25 mouse cellular contexts compared by ENCODE assay signal in the genomic region with DNA sequence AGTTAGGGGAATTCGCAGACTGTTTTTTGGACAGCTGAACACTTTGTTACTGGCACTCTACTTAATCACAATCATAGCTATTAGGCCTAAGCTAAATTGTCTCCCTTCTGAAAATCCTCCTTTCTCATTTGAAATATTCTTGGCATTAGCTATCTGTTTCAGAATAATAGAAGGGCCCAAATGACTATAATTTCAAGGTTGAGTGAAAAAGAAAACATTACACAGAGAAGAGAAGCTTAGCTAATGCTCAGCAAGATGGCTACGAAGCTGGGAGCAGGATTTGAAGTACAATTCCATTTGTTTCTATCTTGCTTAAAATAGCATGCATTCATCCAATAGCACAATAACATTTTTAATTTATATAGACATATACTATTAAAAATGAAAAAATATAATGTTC.
A peak's percentile ranks its signal among the peaks of the same experiment; 100 is the strongest.
DNase-seq lines count a peak whose midpoint lies in the region; ATAC-seq and TF ChIP-seq lines count a peak whose summit lies in the region.
"Had no signal": no experiment of that assay in that cellular context is flagged by ENCODE, and none has a peak within 500 bp of the region (broad histone marks: within the 10 kb centered on the region; RNA-seq: fewer than 3 reads in every experiment).

No protein-coding gene starts in this region.

- H3K4me3 ChIP-seq in forebrain, embryonic 15.5 days: no peak overlapping the region
- no peak overlapping the region for H3K4me3 ChIP-seq in forebrain, embryonic 13.5 days
- H3K4me3 ChIP-seq in forebrain, postnatal 0 days (ENCODE audit: low read depth, low read length): no peak overlapping the region
- H3K4me3 ChIP-seq in forebrain, embryonic 14.5 days (ENCODE audit: low read depth, low read length): no peak overlapping the region
- H3K4me3 ChIP-seq: embryonic facial prominence, embryonic 13.5 days; embryonic facial prominence, embryonic 15.5 days; erythroblast, embryonic 14.5 days; forebrain, embryonic 10.5 days had no signal

- WGBS in forebrain, embryonic 15.5 days: 42% methylated on average over 2 of the region's 2 CpGs
- WGBS in forebrain, embryonic 13.5 days: 69% methylated on average over 2 of the region's 2 CpGs
- WGBS in forebrain, postnatal 0 days: 55% methylated on average over 2 of the region's 2 CpGs
- 63% methylated on average over 2 of the region's 2 CpGs for WGBS in forebrain, embryonic 14.5 days

- H3K27ac ChIP-seq in forebrain, embryonic 15.5 days (replicated peaks): no peak overlapping the region
- H3K27ac ChIP-seq in forebrain, embryonic 13.5 days: no peak overlapping the region
- H3K27ac ChIP-seq in forebrain, postnatal 0 days (ENCODE audit: low read depth, low read length): no peak overlapping the region
- H3K27ac ChIP-seq in forebrain, embryonic 14.5 days (ENCODE audit: low read depth, low read length): no peak overlapping the region
- H3K27ac ChIP-seq: embryonic facial prominence, embryonic 13.5 days; embryonic facial prominence, embryonic 15.5 days; forebrain, embryonic 10.5 days had no signal

- 0 out of 2 replicates have a peak, but pooled peaks have one; percentile 23 for ATAC-seq in forebrain, embryonic 15.5 days (replicated peaks)
- no peak for ATAC-seq in forebrain, embryonic 13.5 days
- ATAC-seq in forebrain, postnatal 0 days: peak; percentile 66; the same call in 1 of the 2 replicates
- ATAC-seq in forebrain, embryonic 14.5 days: no peak; the same call in 1 of the 2 replicates
- ATAC-seq: activated CD4-positive, CD25-positive, alpha-beta regulatory T cell, adult 4 months; CD4-positive, CD25-positive, alpha-beta regulatory T cell, adult 4 months; Patski had no signal

- H3K9ac ChIP-seq in forebrain, embryonic 15.5 days (replicated peaks): no peak overlapping the region
- no peak overlapping the region for H3K9ac ChIP-seq in forebrain, embryonic 13.5 days
- H3K9ac ChIP-seq in forebrain, postnatal 0 days: no peak overlapping the region
- no peak overlapping the region for H3K9ac ChIP-seq in forebrain, embryonic 14.5 days (ENCODE audit: low read length)
- H3K9ac ChIP-seq: embryonic facial prominence, embryonic 13.5 days; embryonic facial prominence, embryonic 15.5 days had no signal

- H3K9me3 ChIP-seq in forebrain, embryonic 15.5 days: no peaks in the 10 kb centered on the region
- no peaks in the 10 kb centered on the region for H3K9me3 ChIP-seq in forebrain, embryonic 13.5 days (replicated peaks)
- no peaks in the 10 kb centered on the region for H3K9me3 ChIP-seq in forebrain, postnatal 0 days (ENCODE audit: low read length)
- no peaks in the 10 kb centered on the region for H3K9me3 ChIP-seq in forebrain, embryonic 14.5 days (replicated peaks; ENCODE audit: control insufficient read depth, low read length)
- H3K9me3 ChIP-seq: embryonic facial prominence, embryonic 13.5 days; embryonic facial prominence, embryonic 15.5 days; forebrain, embryonic 10.5 days had no signal

- no peaks in the 10 kb centered on the region for H3K27me3 ChIP-seq in forebrain, embryonic 15.5 days
- no peaks in the 10 kb centered on the region for H3K27me3 ChIP-seq in forebrain, embryonic 13.5 days
- H3K27me3 ChIP-seq in forebrain, postnatal 0 days (ENCODE audit: insufficient read depth, low read length): no peaks in the 10 kb centered on the region
- no peaks in the 10 kb centered on the region for H3K27me3 ChIP-seq in forebrain, embryonic 14.5 days (replicated peaks; ENCODE audit: control insufficient read depth, insufficient read depth, low read length)
- H3K27me3 ChIP-seq: CH12.LX; embryonic facial prominence, embryonic 13.5 days; embryonic facial prominence, embryonic 15.5 days; Patski had no signal

- TF ChIP-seq CTCF in forebrain, postnatal 0 days (IDR thresholded peaks at IDR 0.05; ENCODE audit: low read depth): no peak
- no peak for TF ChIP-seq CTCF in brain, embryonic 14.5 days (IDR thresholded peaks at IDR 0.05; ENCODE audit: borderline replicate concordance, extremely low read depth, insufficient read depth, insufficient read length)

- DNase-seq in forebrain, postnatal 0 days: no peak
- DNase-seq in forebrain, embryonic 14.5 days (ENCODE audit: low spot score): no peak
- peak; percentile 43 for DNase-seq in brain, embryonic 14.5 days (ENCODE audit: low read depth)
- DNase-seq: adrenal gland, adult 8-10 months; adrenal gland, postnatal 14 days; adrenal gland, postnatal 36 days; B cell, adult 2 months; cerebellum, adult 11 months; cerebellum, adult 18-20 months; cerebellum, adult 8-10 months; cerebellum, adult 9-11 months; cerebellum, postnatal 14 days; cerebellum, postnatal 36 days; embryo, embryonic 11 days had no signal

- TF ChIP-seq POLR2A in brain, embryonic 14.5 days (IDR thresholded peaks at IDR 0.05; ENCODE audit: borderline replicate concordance, extremely low read depth, insufficient read depth, insufficient read length, poor library complexity, severe bottlenecking): no peak

- no peaks in the 10 kb centered on the region for H3K4me1 ChIP-seq in forebrain, embryonic 15.5 days
- no peaks in the 10 kb centered on the region for H3K4me1 ChIP-seq in forebrain, embryonic 13.5 days
- no peaks in the 10 kb centered on the region for H3K4me1 ChIP-seq in forebrain, postnatal 0 days (ENCODE audit: insufficient read depth)
- H3K4me1 ChIP-seq in forebrain, embryonic 14.5 days (ENCODE audit: control insufficient read depth, insufficient read depth, low read length): no peaks in the 10 kb centered on the region
- H3K4me1 ChIP-seq: embryonic facial prominence, embryonic 13.5 days; embryonic facial prominence, embryonic 15.5 days; forebrain, embryonic 10.5 days had no signal

- H3K36me3 ChIP-seq in forebrain, embryonic 15.5 days: no peaks in the 10 kb centered on the region
- H3K36me3 ChIP-seq in forebrain, embryonic 13.5 days (ENCODE audit: poor library complexity, severe bottlenecking): no peaks in the 10 kb centered on the region
- H3K36me3 ChIP-seq in forebrain, postnatal 0 days (ENCODE audit: insufficient read depth): no peaks in the 10 kb centered on the region
- no peaks in the 10 kb centered on the region for H3K36me3 ChIP-seq in forebrain, embryonic 14.5 days (ENCODE audit: control insufficient read depth, insufficient read depth, low read length)
- H3K36me3 ChIP-seq: embryonic facial prominence, embryonic 13.5 days; embryonic facial prominence, embryonic 15.5 days; forebrain, embryonic 10.5 days; G1E had no signal

- no peak overlapping the region for H3K4me2 ChIP-seq in forebrain, embryonic 15.5 days (replicated peaks)
- H3K4me2 ChIP-seq in forebrain, embryonic 13.5 days: no peak overlapping the region
- no peak overlapping the region for H3K4me2 ChIP-seq in forebrain, postnatal 0 days (ENCODE audit: low read depth)
- H3K4me2 ChIP-seq in forebrain, embryonic 14.5 days (ENCODE audit: low read length): no peak overlapping the region
- H3K4me2 ChIP-seq: embryonic facial prominence, embryonic 13.5 days; embryonic facial prominence, embryonic 15.5 days had no signal

Comparison
In these comparisons a context has a peak if more than half of its experiments do, and no peak if none do; other contexts are left out.
1. ATAC-seq: peak in forebrain, embryonic 15.5 days (single experiment) and forebrain, postnatal 0 days (single experiment); none in forebrain, embryonic 13.5 days (single experiment) and forebrain, embryonic 14.5 days (single experiment).